Mouse (Mus musculus) thymus, adult 2 months (tissue): ENCODE data around the gene Palb2.

Experiments
- CTCF ChIP-seq: fragments of 200-500 bp; IDR thresholded peaks from 2 replicates; pipeline ENCODE4 v1.5.1; 2012; ENCODE audit warnings: mild to moderate bottlenecking, control low read depth, low read length, moderate library complexity, borderline replicate concordance; ENCODE audit not compliant: control insufficient read depth, poor library complexity, insufficient read depth; ENCODE audit errors: extremely low read depth
- POLR2A ChIP-seq: fragments of 200-500 bp; IDR thresholded peaks from 2 replicates; pipeline ENCODE4 v1.6.1; 2012; ENCODE audit warnings: mild to moderate bottlenecking, low read length, control low read depth, moderate library complexity; ENCODE audit not compliant: control insufficient read depth, poor library complexity, insufficient read depth; ENCODE audit errors: extremely low read depth

GRCm38 (mm10) chr7:122163766-122164165 is 31.0 kb upstream of the Palb2 start:
- TF ChIP-seq CTCF (no peak), POLR2A (no peak)
